Mouse (Mus musculus) heart, embryonic 14.5 days (tissue): ENCODE measurements at regions not wholly inside any gene's neighbourhood (a gene's known extent, or its start where the extent isn't known, plus 50 kb on each side); places are given as distances from the start of the nearest gene placed in this dataset.
A peak's percentile ranks its signal among the peaks of the same experiment; 100 is the strongest.

Source experiments
- ATAC-seq: fragments of 200-750 bp; cut with Nextera tagmentation; 2 replicates; pipeline ENCODE4 v1.8.0; 2017; ENCODE audit warnings: low read depth, moderate TSS enrichment; ENCODE audit not compliant: insufficient number of reproducible peaks, insufficient read depth, low FRiP score
- H3K27ac ChIP-seq, 2 experiments: fragments of 200-500 bp in 1 of 2; fragments of 300-500 bp in 1 of 2; sonication (generic) in 1 of 2; replicated peaks in 1 of 2; 2 replicates each; pipeline ENCODE4 v1.5.1; 2012 to 2014; ENCODE audit warnings: low read depth in 2 of 2, low read length in 2 of 2, control low read depth in 1 of 2, mild to moderate bottlenecking in 1 of 2, mixed read lengths in 1 of 2; ENCODE audit not compliant: control insufficient read depth in 1 of 2, insufficient read depth in 1 of 2
- H3K27me3 ChIP-seq: fragments of 300-500 bp; sonication (generic); 2 replicates; pipeline ENCODE4 v1.6.1; 2014; ENCODE audit warnings: mild to moderate bottlenecking, low read length, control low read depth; ENCODE audit not compliant: control insufficient read depth, insufficient read depth
- H3K36me3 ChIP-seq: fragments of 300-500 bp; sonication (generic); 2 replicates; pipeline ENCODE4 v1.6.1; 2014; ENCODE audit warnings: mild to moderate bottlenecking, control low read depth, low read length, mixed read lengths; ENCODE audit not compliant: control insufficient read depth, insufficient read depth
- H3K4me1 ChIP-seq, 2 experiments: fragments of 200-500 bp in 1 of 2; fragments of 300-500 bp in 1 of 2; sonication (generic) in 1 of 2; 2 replicates each; pipeline ENCODE4 v1.6.1; 2012 to 2014; ENCODE audit warnings: low read length in 2 of 2, control low read depth in 1 of 2, mixed read lengths in 1 of 2; ENCODE audit not compliant: control insufficient read depth in 2 of 2, insufficient read depth in 2 of 2
- H3K4me2 ChIP-seq: fragments of 300-500 bp; sonication (generic); 2 replicates; pipeline ENCODE4 v1.6.1; 2014; ENCODE audit warnings: mild to moderate bottlenecking, low read length
- H3K4me3 ChIP-seq, 2 experiments: fragments of 200-500 bp in 1 of 2; fragments of 300-500 bp in 1 of 2; sonication (generic) in 1 of 2; 2 replicates each; pipeline ENCODE4 v1.5.1; 2012 to 2014; ENCODE audit warnings: low read length in 2 of 2, mild to moderate bottlenecking in 2 of 2, control low read depth in 1 of 2, low read depth in 1 of 2, moderate library complexity in 1 of 2; ENCODE audit not compliant: control insufficient read depth in 1 of 2, insufficient read depth in 1 of 2
- H3K9ac ChIP-seq: fragments of 300-500 bp; sonication (generic); 2 replicates; pipeline ENCODE4 v1.6.1; 2014; ENCODE audit warnings: mild to moderate bottlenecking, low read length
- H3K9me3 ChIP-seq: fragments of 300-500 bp; sonication (generic); 2 replicates; pipeline ENCODE4 v1.6.1; 2016; ENCODE audit warnings: low read length, control low read depth; ENCODE audit not compliant: control insufficient read depth
- WGBS: fragments of 180-500 bp; shearing (Covaris S2); extraction: QIAGEN DNeasy Blood & Tissue Kit; methylation state at CpG from one replicate; pipeline ENCODE4 v1.1.7; 2014; 5-methylcytosine and 5-hydroxymethylcytosine counted together

- H3K4me2 ChIP-seq = peak overlapping the region; percentile 31; the same call in 1 of the 2 replicates
- ATAC-seq = no peak
- H3K27ac ChIP-seq = no peak overlapping the region
- peaks cover 2 to 8% of the 10 kb centered on the region in 2 experiments; a peak in 3 of 4 replicates for H3K4me1 ChIP-seq
- H3K27me3 ChIP-seq = no peaks in the 10 kb centered on the region
- no peak overlapping the region for H3K4me3 ChIP-seq
- H3K9ac ChIP-seq = no peak overlapping the region
- H3K9me3 ChIP-seq = no peaks in the 10 kb centered on the region
- WGBS = 46% methylated on average over 11 of the region's 11 CpGs
- H3K36me3 ChIP-seq = no peaks in the 10 kb centered on the region
Observed at GRCm38 (mm10) chr10:20776640-20777413, 51.9 kb upstream of the Pde7b start.

GRCm38 (mm10) chr10:20775731-20776429, 51.0 kb upstream of the Pde7b start:
- no peaks in the 10 kb centered on the region for H3K36me3 ChIP-seq
- WGBS = 94% methylated on average over 3 of the region's 3 CpGs
- H3K9me3 ChIP-seq = no peaks in the 10 kb centered on the region
- ATAC-seq = no peak
- H3K9ac ChIP-seq = no peak overlapping the region
- H3K27ac ChIP-seq = no peak overlapping the region
- no peaks in the 10 kb centered on the region for H3K27me3 ChIP-seq
- no peak overlapping the region for H3K4me3 ChIP-seq
- H3K4me1 ChIP-seq = peaks cover 2 to 8% of the 10 kb centered on the region in 2 experiments; a peak in 3 of 4 replicates
- H3K4me2 ChIP-seq = no peak overlapping the region
